Mouse (Mus musculus) lung, embryonic 14.5 days (tissue): ENCODE results near the gene Aar2. TPM values are rescaled to one million over a fixed set of nuclear protein-coding genes. Genes with fewer than 3 reads are reported as not detected.

Experiments
- ATAC-seq: fragments of 200-750 bp; cut with Nextera tagmentation; 2 replicates; pipeline ENCODE4 v1.8.0; 2017; ENCODE audit warnings: mild to moderate bottlenecking, moderate TSS enrichment, moderate library complexity; ENCODE audit not compliant: insufficient read depth
- DNase-seq: peaks from one replicate; pipeline ENCODE4 v3.0.0-alpha.2; 2015
- H3K27ac ChIP-seq: fragments of 300-500 bp; sonication (generic); 2 replicates; pipeline ENCODE4 v1.5.1; 2014; ENCODE audit warnings: low read depth, mild to moderate bottlenecking, moderate library complexity
- H3K27me3 ChIP-seq: fragments of 300-500 bp; sonication (generic); 2 replicates; pipeline ENCODE4 v1.6.1; 2014; ENCODE audit warnings: low read length, control low read depth; ENCODE audit not compliant: insufficient read depth
- H3K36me3 ChIP-seq: fragments of 300-500 bp; sonication (generic); 2 replicates; pipeline ENCODE4 v1.6.1; 2014; ENCODE audit warnings: control low read depth; ENCODE audit not compliant: insufficient read depth
- H3K4me1 ChIP-seq: fragments of 300-500 bp; sonication (generic); 2 replicates; pipeline ENCODE4 v1.6.1; 2014; ENCODE audit warnings: antibody characterized with exemption, control low read depth; ENCODE audit not compliant: insufficient read depth
- H3K4me2 ChIP-seq: fragments of 300-500 bp; sonication (generic); 2 replicates; pipeline ENCODE4 v1.6.1; 2014; ENCODE audit warnings: mild to moderate bottlenecking
- H3K4me3 ChIP-seq: fragments of 300-500 bp; sonication (generic); 2 replicates; pipeline ENCODE4 v1.5.1; 2014; ENCODE audit warnings: low read depth, low read length
- H3K9ac ChIP-seq: fragments of 300-500 bp; sonication (generic); 2 replicates; pipeline ENCODE4 v1.6.1; 2014
- H3K9me3 ChIP-seq: fragments of 300-500 bp; sonication (generic); 2 replicates; pipeline ENCODE4 v1.6.1; 2016; ENCODE audit warnings: low read depth, low read length, control low read depth
- CTCF ChIP-seq: IDR thresholded peaks from 2 replicates; pipeline ENCODE4 v1.5.1; 2016; ENCODE audit warnings: antibody characterized with exemption, low read depth
- WGBS: fragments of 180-500 bp; shearing (Covaris S2); extraction: QIAGEN DNeasy Blood & Tissue Kit; methylation state at CpG from one replicate; pipeline ENCODE4 v1.1.7; 2014; 5-methylcytosine and 5-hydroxymethylcytosine counted together
- polyA plus RNA-seq: library from polyadenylated mRNA; unstranded; fragments of >200 nt; fragmentation: Nextera tagmentation; extraction: Ambion mirVana; gene quantifications from 2 replicates; pipeline ENCODE4 v1.2.1, GENCODE M21; 2014

Gene Aar2
- polyA plus RNA-seq = 39.0 and 41.0 TPM in 2 replicates

- WGBS = 4% methylated on average over 39 of the region's 39 CpGs
- ATAC-seq = peak; percentile 69
Observed at GRCm38 (mm10) chr2:156547123-156547891, at the start of gene Aar2. TSS of gene Aar2 (plus strand) at chr2:156547584.

GRCm38 (mm10) chr2:156497915-156498314, 49.5 kb upstream of the Aar2 start:
- H3K27me3 ChIP-seq = no peaks in the 10 kb centered on the region
- TF ChIP-seq CTCF = peak; percentile 83
- no peak overlapping the region for H3K4me2 ChIP-seq
- peaks cover 26% of the 10 kb centered on the region for H3K36me3 ChIP-seq
- no peak overlapping the region for H3K4me3 ChIP-seq
- H3K9ac ChIP-seq = no peak overlapping the region
- peak; percentile 79 for DNase-seq
- no peak overlapping the region for H3K27ac ChIP-seq
- WGBS = 46% methylated on average over 5 of the region's 5 CpGs
- no peaks in the 10 kb centered on the region for H3K9me3 ChIP-seq
- H3K4me1 ChIP-seq = no peaks in the 10 kb centered on the region
- peak; percentile 59; the same call in 1 of the 2 replicates for ATAC-seq

More at GRCm38 (mm10) chr2:156547123-156547891, at the start of gene Aar2:
- Histone ChIP-seq H3K27ac (peak within 1 kb of the TSS; percentile 73), H3K4me2 (peak within 1 kb of the TSS; percentile 86), H3K9ac (peak within 1 kb of the TSS; percentile 89), H3K9me3 (no peaks in the 10 kb centered on the region), H3K36me3 (peaks cover 17% of the 10 kb centered on the region), H3K4me3 (peak within 1 kb of the TSS; percentile 82), H3K4me1 (peaks cover 8% of the 10 kb centered on the region), H3K27me3 (no peaks in the 10 kb centered on the region)
- DNase-seq = peak; percentile 88
- TF ChIP-seq CTCF = no peak

- peaks cover 15% of the 10 kb centered on the region; the same call in 1 of the 2 replicates for H3K36me3 ChIP-seq
- no peak overlapping the region for H3K4me3 ChIP-seq
- DNase-seq = no peak
- H3K4me1 ChIP-seq = peaks cover 4% of the 10 kb centered on the region; the same call in 1 of the 2 replicates
- H3K9ac ChIP-seq = no peak overlapping the region
- no peak overlapping the region for H3K27ac ChIP-seq
- WGBS = 81% methylated on average over 1 of the region's 1 CpGs
- no peaks in the 10 kb centered on the region for H3K27me3 ChIP-seq
- TF ChIP-seq CTCF = no peak
- no peak overlapping the region for H3K4me2 ChIP-seq
- ATAC-seq = no peak
- H3K9me3 ChIP-seq = no peaks in the 10 kb centered on the region
Observed at GRCm38 (mm10) chr2:156501025-156501424, 46.4 kb upstream of the Aar2 start.

GRCm38 (mm10) chr2:156505533-156505932, 41.9 kb upstream of the Aar2 start:
- TF ChIP-seq CTCF = no peak
- no peaks in the 10 kb centered on the region for H3K9me3 ChIP-seq
- H3K4me3 ChIP-seq = no peak overlapping the region
- H3K4me1 ChIP-seq = peaks cover 4% of the 10 kb centered on the region; the same call in 1 of the 2 replicates
- no peak overlapping the region for H3K4me2 ChIP-seq
- WGBS = 60% methylated on average over 13 of the region's 13 CpGs
- peak; percentile 87 for ATAC-seq
- peak; percentile 89 for DNase-seq
- H3K36me3 ChIP-seq = peaks cover 37% of the 10 kb centered on the region; the same call in 1 of the 2 replicates
- H3K9ac ChIP-seq = no peak overlapping the region
- H3K27ac ChIP-seq = no peak overlapping the region
- no peaks in the 10 kb centered on the region for H3K27me3 ChIP-seq

- H3K4me2 ChIP-seq = no peak overlapping the region
- H3K4me3 ChIP-seq = no peak overlapping the region
- H3K36me3 ChIP-seq = peaks cover 37% of the 10 kb centered on the region; the same call in 1 of the 2 replicates
- no peaks in the 10 kb centered on the region for H3K9me3 ChIP-seq
- no peaks in the 10 kb centered on the region for H3K27me3 ChIP-seq
- no peak overlapping the region for H3K9ac ChIP-seq
- DNase-seq (no peak), ATAC-seq (no peak)
- no peak overlapping the region for H3K27ac ChIP-seq
- WGBS = 78% methylated on average over 7 of the region's 7 CpGs
- H3K4me1 ChIP-seq = no peaks in the 10 kb centered on the region
- TF ChIP-seq CTCF = no peak
Observed at GRCm38 (mm10) chr2:156512028-156512427, 35.4 kb upstream of the Aar2 start.

GRCm38 (mm10) chr2:156512561-156512960, 34.8 kb upstream of the Aar2 start:
- Histone ChIP-seq H3K36me3 (peaks cover 37% of the 10 kb centered on the region; the same call in 1 of the 2 replicates), H3K4me2 (no peak overlapping the region), H3K27ac (no peak overlapping the region), H3K27me3 (no peaks in the 10 kb centered on the region), H3K9ac (no peak overlapping the region), H3K4me3 (no peak overlapping the region), H3K9me3 (no peaks in the 10 kb centered on the region), H3K4me1 (no peaks in the 10 kb centered on the region)
- DNase-seq (no peak), ATAC-seq (no peak)
- 67% methylated on average over 5 of the region's 6 CpGs for WGBS
- TF ChIP-seq CTCF = no peak

- ATAC-seq (no peak), DNase-seq (no peak)
- 88% methylated on average over 9 of the region's 9 CpGs for WGBS
- Histone ChIP-seq H3K27me3 (no peaks in the 10 kb centered on the region), H3K27ac (no peak overlapping the region), H3K4me1 (no peaks in the 10 kb centered on the region), H3K4me2 (no peak overlapping the region), H3K36me3 (peaks cover 22% of the 10 kb centered on the region; the same call in 1 of the 2 replicates), H3K4me3 (no peak overlapping the region), H3K9ac (no peak overlapping the region), H3K9me3 (no peaks in the 10 kb centered on the region)
- no peak for TF ChIP-seq CTCF
Observed at GRCm38 (mm10) chr2:156515102-156515501, 32.3 kb upstream of the Aar2 start.
